Mouse (Mus musculus) lung, embryonic 15.5 days (tissue): ENCODE results near the gene Rad51d. TPM values are rescaled to one million over a fixed set of nuclear protein-coding genes. Genes with fewer than 3 reads are reported as not detected.

Experiments
- ATAC-seq: fragments of 200-750 bp; cut with Nextera tagmentation; 2 replicates; pipeline ENCODE4 v1.8.0; 2017; ENCODE audit warnings: moderate number of reproducible peaks, borderline replicate concordance; ENCODE audit not compliant: low FRiP score, low TSS enrichment; ENCODE audit errors: extremely low read depth
- H3K27ac ChIP-seq: fragments of 300-500 bp; sonication (generic); 2 replicates; pipeline ENCODE4 v1.5.1; 2015; ENCODE audit warnings: moderate library complexity, mild to moderate bottlenecking, inconsistent platforms
- H3K27me3 ChIP-seq: fragments of 300-500 bp; sonication (generic); 2 replicates; pipeline ENCODE4 v1.6.1; 2015; ENCODE audit warnings: inconsistent platforms
- H3K36me3 ChIP-seq: fragments of 300-500 bp; sonication (generic); 2 replicates; pipeline ENCODE4 v1.6.1; 2015; ENCODE audit warnings: inconsistent platforms
- H3K4me1 ChIP-seq: fragments of 300-500 bp; sonication (generic); 2 replicates; pipeline ENCODE4 v1.6.1; 2015; ENCODE audit warnings: inconsistent platforms
- H3K4me2 ChIP-seq: fragments of 300-500 bp; sonication (generic); 2 replicates; pipeline ENCODE4 v1.6.1; 2015; ENCODE audit warnings: inconsistent platforms, mild to moderate bottlenecking, moderate library complexity
- H3K4me3 ChIP-seq: fragments of 300-500 bp; sonication (generic); 2 replicates; pipeline ENCODE4 v1.5.1; 2015; ENCODE audit warnings: mild to moderate bottlenecking, inconsistent platforms
- H3K9ac ChIP-seq: fragments of 300-500 bp; sonication (generic); 2 replicates; pipeline ENCODE4 v1.6.1; 2015; ENCODE audit warnings: inconsistent platforms
- H3K9me3 ChIP-seq: fragments of 300-500 bp; sonication (generic); 2 replicates; pipeline ENCODE4 v1.6.1; 2016; ENCODE audit warnings: inconsistent platforms
- WGBS: fragments of 180-500 bp; shearing (Covaris S2); methylation state at CpG from one replicate; pipeline ENCODE4 v1.1.7; 2015; 5-methylcytosine and 5-hydroxymethylcytosine counted together
- polyA plus RNA-seq: library from polyadenylated mRNA; unstranded; fragments of >200 nt; fragmentation: Nextera tagmentation; extraction: Ambion mirVana; gene quantifications from 2 replicates; pipeline ENCODE4 v1.2.1, GENCODE M21; 2015

Rad51d gene
- polyA plus RNA-seq, 1 experiment from 2014 or later: 13.2 TPM

DNA sequence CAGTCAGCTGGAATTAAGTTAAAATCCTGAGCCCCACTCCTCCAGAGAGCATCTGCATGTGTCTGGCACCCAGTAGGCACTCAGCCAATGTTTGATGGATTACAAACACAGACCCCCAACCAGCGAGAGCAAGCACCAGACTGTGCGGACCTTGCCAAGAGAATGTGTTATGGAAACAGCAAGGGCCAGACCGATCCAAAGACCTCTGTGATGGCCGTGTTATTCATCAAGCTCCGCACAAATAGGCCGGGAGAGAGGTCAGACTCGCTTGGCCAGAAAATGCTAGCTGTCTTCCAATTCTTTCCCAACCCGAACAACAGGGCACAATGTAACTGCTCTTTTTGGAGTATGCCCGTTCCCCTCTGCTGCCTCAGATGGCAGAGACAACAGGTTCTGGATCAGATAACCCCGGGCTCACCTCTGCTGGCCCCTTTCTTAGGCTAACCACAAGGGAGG lies 1.9 kb downstream of the Rad51d start:
- no peak for ATAC-seq
- WGBS: 26% methylated on average over 10 of the region's 10 CpGs
- no peaks in the 10 kb centered on the region for H3K9me3 ChIP-seq

DNA sequence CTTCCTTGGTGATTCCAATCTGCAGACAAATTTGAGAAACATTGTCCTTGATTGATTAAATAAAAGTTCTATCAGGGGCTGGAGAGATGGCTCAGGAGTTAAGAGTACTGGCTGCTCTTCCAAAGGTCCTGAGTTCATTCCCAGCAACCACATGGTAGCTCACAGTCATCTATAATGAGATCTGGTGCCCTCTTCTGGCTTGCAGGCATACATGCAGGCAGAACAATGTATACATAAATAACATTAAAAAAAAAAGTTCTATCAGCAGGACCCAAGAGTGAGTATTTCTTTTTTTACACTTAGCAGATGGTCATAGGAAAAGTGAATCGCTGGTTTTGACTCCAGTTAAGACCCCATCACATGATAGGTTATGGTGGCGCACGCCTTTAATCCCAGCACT lies 3.9 kb downstream of the Rad51d start:
- Histone ChIP-seq H3K27ac (no peak overlapping the region), H3K4me3 (no peak overlapping the region), H3K4me2 (no peak overlapping the region), H3K9me3 (no peaks in the 10 kb centered on the region), H3K27me3 (no peaks in the 10 kb centered on the region), H3K4me1 (peaks cover 19% of the 10 kb centered on the region), H3K36me3 (no peaks in the 10 kb centered on the region; the same call in 1 of the 2 replicates), H3K9ac (no peak overlapping the region)
- ATAC-seq: no peak
- WGBS: 89% methylated on average over 3 of the region's 3 CpGs

More for the DNA sequence above, 1.9 kb downstream of the Rad51d start:
- Histone ChIP-seq H3K4me2 (peak overlapping the region; percentile 86), H3K4me1 (peaks cover 19% of the 10 kb centered on the region), H3K36me3 (no peaks in the 10 kb centered on the region), H3K27me3 (no peaks in the 10 kb centered on the region), H3K9ac (peak overlapping the region; percentile 1; the same call in 1 of the 2 replicates), H3K27ac (no peak overlapping the region), H3K4me3 (no peak overlapping the region)

DNA sequence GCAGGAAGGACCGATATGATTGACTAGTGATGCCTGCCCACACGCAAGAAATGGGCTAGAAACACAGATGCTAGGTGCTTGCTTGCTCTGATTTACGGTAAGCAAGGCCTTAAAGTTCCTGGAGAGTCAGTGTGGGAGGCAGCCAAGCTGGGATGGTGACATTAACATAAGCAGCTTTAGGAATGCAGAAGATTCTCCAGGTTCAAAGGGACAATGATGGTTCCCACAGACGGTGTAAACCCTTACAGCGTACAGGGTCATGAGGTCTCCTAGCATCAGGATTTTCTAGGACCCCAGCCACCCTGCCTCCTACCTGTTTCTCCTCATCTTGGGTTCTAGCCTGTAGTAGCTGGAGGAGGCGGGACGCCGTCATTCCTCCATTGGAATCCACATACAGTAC lies 7.2 kb downstream of the Rad51d start:
- ATAC-seq: no peak

DNA sequence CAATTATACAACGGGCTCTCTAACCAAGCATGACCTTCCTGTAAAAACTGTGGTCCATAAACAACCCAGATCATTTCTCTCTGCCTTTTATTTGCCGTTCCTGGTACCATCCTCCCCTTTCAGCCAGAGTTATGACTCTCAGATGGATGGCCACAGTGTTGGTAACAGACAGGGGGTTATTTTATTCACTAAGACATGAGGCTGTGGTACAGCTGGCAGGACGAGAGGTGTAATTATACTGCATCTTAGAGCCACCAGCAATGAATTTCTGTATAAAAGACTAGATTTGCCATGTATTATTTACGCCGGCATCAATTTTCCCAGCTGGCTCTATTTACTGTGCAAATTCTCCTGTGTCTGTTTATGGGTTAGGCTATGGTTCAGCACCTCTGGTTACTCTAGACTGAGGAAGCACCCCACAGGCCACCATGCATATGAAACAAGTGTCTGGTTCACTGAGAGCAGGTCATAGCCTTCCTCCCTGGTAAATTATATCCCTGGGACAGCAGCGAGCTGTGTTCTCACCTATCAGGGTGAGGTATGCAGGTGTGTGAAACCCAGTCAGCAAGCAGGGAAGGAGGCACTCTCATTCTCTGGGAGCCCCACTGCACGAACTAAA lies 12.6 kb downstream of the Rad51d start:
- Histone ChIP-seq H3K4me3 (no peak overlapping the region), H3K27me3 (no peaks in the 10 kb centered on the region), H3K36me3 (no peaks in the 10 kb centered on the region; the same call in 1 of the 2 replicates), H3K9me3 (no peaks in the 10 kb centered on the region), H3K4me1 (no peaks in the 10 kb centered on the region), H3K9ac (no peak overlapping the region), H3K4me2 (no peak overlapping the region), H3K27ac (no peak overlapping the region)
- 83% methylated on average over 7 of the region's 7 CpGs for WGBS
- ATAC-seq: no peak

More for the DNA sequence above, 7.2 kb downstream of the Rad51d start:
- Histone ChIP-seq H3K9me3 (no peaks in the 10 kb centered on the region), H3K4me3 (no peak overlapping the region), H3K4me1 (peaks cover 2% of the 10 kb centered on the region), H3K27ac (no peak overlapping the region), H3K4me2 (no peak overlapping the region), H3K36me3 (no peaks in the 10 kb centered on the region; the same call in 1 of the 2 replicates), H3K27me3 (no peaks in the 10 kb centered on the region), H3K9ac (no peak overlapping the region)
- WGBS: 75% methylated on average over 8 of the region's 8 CpGs

DNA sequence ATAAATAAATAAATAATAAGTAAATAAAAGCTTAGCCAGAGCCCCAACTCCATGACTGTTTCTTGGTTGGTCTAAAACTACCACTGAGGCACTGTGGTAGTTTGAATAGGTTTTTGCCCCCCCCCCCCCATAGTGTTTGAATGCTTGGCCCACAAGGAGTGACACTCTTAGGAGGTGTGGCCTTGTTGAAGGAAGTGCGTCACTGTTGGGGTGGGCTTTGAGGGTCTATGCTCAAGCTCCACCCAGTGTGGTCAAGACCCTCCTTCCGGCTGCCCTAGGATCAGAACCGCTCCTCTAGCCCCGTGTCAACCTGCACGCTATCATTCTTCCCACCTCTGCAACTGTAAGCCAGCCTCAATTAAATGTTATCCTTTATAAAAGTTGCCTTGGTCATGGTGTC lies 14.8 kb downstream of the Rad51d start:
- no peak overlapping the region for H3K27ac ChIP-seq
- no peak overlapping the region for H3K4me2 ChIP-seq
- H3K27me3 ChIP-seq: no peaks in the 10 kb centered on the region
- no peak overlapping the region for H3K4me3 ChIP-seq
- 89% methylated on average over 5 of the region's 5 CpGs for WGBS
- H3K4me1 ChIP-seq: no peaks in the 10 kb centered on the region
- no peak for ATAC-seq
- H3K36me3 ChIP-seq: no peaks in the 10 kb centered on the region; the same call in 1 of the 2 replicates
- H3K9ac ChIP-seq: no peak overlapping the region
- H3K9me3 ChIP-seq: no peaks in the 10 kb centered on the region

DNA sequence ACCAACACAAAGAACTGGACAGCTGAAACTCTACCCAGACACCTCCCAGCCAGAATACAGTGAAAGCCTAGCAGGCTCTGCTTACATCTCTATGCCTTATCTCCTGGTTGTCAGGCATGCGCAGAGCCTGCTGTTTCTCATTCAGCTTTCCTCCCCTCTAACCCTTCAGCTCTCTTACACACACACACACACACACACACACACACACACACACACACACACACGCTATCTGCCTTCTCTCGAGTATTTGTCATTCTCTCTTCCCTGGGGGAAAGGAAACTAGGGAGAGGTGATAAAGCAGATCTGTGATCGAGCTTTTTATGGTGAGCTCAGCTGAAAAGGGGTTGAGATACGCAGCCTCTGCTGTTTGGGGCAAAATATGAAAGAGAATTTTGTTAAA lies 15.5 kb downstream of the Rad51d start:
- Histone ChIP-seq H3K4me3 (no peak overlapping the region), H3K36me3 (no peaks in the 10 kb centered on the region; the same call in 1 of the 2 replicates), H3K4me1 (peaks cover 2% of the 10 kb centered on the region; the same call in 1 of the 2 replicates), H3K27ac (no peak overlapping the region), H3K27me3 (no peaks in the 10 kb centered on the region), H3K9ac (no peak overlapping the region), H3K9me3 (no peaks in the 10 kb centered on the region), H3K4me2 (no peak overlapping the region)
- ATAC-seq: no peak
- 39% methylated on average over 5 of the region's 5 CpGs for WGBS

DNA sequence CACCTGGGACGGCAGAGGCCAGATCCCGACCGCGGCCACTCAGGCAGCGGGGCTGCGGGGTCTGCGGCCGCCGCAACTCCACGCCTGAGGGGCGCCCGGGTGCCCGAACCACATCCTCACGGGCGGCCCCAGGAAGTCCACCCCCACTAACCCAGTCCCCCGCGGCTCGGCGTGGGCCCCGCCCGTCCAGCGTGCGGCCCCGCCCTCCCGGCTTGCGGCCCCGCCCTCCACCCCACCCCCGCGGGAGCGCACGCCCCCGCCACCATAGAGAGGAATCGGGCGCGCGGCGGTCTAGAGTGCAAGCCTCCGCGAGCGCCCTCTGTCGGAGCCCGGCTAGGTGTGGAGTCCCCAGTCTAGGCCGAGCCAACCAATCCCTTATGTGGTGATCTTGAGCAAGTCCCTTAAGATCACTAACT lies 19.4 kb downstream of the Rad51d start, which contains the start of gene Rffl:
Gene Rffl (minus strand): TSS at position 180 of the 416 bp plus-strand sequence.
- ATAC-seq: peak; percentile 97
- Histone ChIP-seq H3K36me3 (no peaks in the 10 kb centered on the region), H3K4me2 (peak within 1 kb of the TSS; percentile 81), H3K27ac (peak within 1 kb of the TSS; percentile 79), H3K9ac (peak within 1 kb of the TSS; percentile 72), H3K9me3 (no peaks in the 10 kb centered on the region), H3K4me1 (peaks cover 4% of the 10 kb centered on the region; the same call in 1 of the 2 replicates), H3K27me3 (no peaks in the 10 kb centered on the region), H3K4me3 (peak within 1 kb of the TSS; percentile 93)
- WGBS: under 1% methylated on average over 28 of the region's 43 CpGs

DNA sequence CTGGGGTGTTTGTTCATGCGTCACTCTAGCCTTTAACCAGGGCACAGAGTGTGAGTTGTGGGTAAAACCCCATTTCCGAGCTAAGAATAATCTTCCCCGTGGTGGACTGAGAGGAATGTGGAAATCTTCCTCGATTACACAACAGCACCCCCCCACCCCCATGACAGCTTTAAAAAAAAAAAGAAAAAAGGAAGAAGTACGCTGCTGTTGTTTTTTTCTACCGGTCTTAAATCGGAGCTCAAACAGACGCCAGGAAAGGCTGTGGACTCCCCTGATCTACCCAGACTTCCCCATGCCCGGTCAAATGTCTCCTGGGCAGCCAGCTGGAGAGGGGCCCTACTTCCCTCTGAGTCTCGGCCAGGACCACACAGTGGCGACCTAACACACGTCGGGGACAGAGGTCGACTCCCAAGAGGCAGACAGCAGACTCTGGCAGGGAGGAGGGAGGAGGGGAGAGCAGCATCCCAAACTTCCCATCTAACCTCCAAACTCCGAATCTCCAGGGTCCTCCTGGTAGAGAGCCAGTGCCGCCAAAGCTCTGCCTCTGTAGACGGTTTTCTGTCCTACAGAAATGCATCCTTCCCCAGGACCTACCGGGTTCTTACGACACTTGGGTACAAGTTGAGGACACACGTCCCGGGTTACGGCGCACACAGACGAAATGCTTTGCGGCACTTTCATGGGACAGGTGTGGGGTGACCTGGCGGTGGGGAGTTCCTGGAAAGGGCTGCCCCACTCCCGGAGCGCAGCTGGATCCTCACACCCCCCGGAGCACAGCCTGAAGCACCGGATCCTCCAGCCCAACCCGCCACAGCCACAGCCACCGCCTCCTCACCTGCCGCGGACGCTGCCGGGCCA lies 20.0 kb downstream of the Rad51d start:
- Histone ChIP-seq H3K27me3 (no peaks in the 10 kb centered on the region), H3K9ac (peak overlapping the region; percentile 72), H3K4me2 (peak overlapping the region; percentile 81), H3K4me1 (peaks cover 4% of the 10 kb centered on the region; the same call in 1 of the 2 replicates), H3K9me3 (no peaks in the 10 kb centered on the region), H3K4me3 (peak overlapping the region; percentile 93), H3K27ac (peak overlapping the region; percentile 79), H3K36me3 (no peaks in the 10 kb centered on the region)
- ATAC-seq: peak; percentile 72
- under 1% methylated on average over 36 of the region's 36 CpGs for WGBS

DNA sequence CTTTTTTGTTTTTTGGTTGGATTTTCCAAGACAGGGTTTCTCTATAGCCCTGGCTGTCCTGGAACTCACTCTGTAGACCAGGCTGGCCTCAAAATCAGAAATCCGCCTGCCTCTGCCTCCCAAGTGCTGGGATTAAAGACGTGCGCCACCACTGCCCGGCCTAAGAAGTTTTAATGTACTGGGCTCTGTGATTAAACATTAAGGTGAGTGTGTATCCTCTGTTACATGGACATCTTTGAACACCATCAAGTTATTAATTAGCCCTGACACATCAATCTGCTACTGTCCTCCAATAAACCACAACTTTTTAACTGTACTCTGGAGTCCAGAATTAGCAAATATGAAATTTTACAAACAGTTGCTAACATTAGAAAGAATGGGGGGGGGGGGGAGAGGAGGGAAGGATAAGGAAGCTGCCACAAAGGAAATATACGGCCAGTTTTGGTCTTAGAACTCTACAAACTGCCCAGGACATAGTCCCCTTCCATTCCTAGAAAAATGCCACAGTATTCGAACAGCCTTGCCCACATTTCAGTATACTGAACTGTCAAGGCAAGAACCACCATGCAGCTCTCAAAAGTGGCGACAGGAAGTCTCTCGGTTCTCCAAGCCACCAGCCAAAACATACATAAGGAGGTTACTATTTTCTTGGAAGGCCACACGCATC lies 20.8 kb downstream of the Rad51d start:
- no peaks in the 10 kb centered on the region for H3K9me3 ChIP-seq
- peak overlapping the region; percentile 93 for H3K4me3 ChIP-seq
- no peaks in the 10 kb centered on the region for H3K36me3 ChIP-seq
- WGBS: 56% methylated on average over 9 of the region's 9 CpGs
- no peak for ATAC-seq
- no peaks in the 10 kb centered on the region for H3K27me3 ChIP-seq
- H3K9ac ChIP-seq: peak overlapping the region; percentile 72; the same call in 1 of the 2 replicates
- peak overlapping the region; percentile 81 for H3K4me2 ChIP-seq
- H3K4me1 ChIP-seq: peaks cover 4% of the 10 kb centered on the region; the same call in 1 of the 2 replicates
- peak overlapping the region; percentile 48; the same call in 1 of the 2 replicates for H3K27ac ChIP-seq

DNA sequence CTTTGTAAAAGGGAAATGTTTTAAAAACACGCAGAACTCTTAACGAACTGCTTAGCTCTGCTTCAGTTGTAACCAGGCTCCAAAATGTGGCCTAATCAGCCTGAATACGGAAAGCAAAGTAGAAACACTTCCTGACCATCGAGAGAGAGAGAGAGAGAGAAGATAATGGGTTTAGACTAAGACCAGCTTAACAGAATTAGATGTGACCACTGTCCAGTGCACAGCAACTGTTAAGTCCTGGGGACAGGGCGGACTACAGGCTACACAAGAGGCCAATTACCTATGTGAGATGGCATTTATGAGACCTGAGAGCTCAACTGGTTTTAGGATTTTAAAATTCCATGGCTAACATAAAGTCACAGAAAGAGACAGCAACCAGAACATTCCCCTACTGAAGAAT lies 22.5 kb downstream of the Rad51d start:
- no peak for ATAC-seq
- WGBS: 84% methylated on average over 5 of the region's 5 CpGs
- H3K4me1 ChIP-seq: peaks cover 4% of the 10 kb centered on the region; the same call in 1 of the 2 replicates
- no peak overlapping the region for H3K27ac ChIP-seq
- no peaks in the 10 kb centered on the region for H3K27me3 ChIP-seq
- H3K36me3 ChIP-seq: no peaks in the 10 kb centered on the region
- no peak overlapping the region for H3K4me3 ChIP-seq
- H3K4me2 ChIP-seq: no peak overlapping the region
- H3K9me3 ChIP-seq: no peaks in the 10 kb centered on the region
- no peak overlapping the region for H3K9ac ChIP-seq

DNA sequence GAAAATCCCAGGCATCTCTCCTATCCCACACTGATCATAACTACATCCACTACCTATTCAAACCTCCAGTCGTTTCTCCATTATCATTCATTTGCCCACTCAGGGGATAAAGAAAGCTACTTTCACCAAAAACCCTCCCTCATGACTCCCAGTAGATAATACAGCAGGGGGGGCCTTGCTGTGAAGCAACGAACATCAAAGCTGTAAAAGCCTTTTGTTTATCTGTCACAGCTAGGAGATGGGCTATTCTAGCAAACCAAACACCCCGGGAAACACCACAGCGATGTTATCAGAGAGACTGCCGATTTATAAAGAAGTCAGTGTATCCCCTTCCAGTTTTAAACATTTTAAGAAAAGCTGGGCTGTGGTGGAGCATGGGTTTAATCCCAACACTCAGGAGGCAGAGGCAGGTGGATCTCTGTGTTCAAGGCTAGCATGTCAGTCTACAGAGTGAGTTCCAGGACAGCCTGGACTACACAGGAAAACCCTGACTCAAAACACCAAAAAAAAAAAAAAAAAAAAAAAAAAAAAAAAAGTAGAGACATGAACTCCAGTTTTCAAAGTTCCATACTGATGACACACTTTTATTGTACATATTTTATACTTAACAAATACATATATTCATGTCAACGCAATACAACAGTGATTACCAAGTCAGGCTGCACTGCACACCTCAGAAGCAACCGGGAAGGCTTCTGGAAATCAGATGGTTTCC lies 23.4 kb downstream of the Rad51d start:
- no peak overlapping the region for H3K4me3 ChIP-seq
- no peak overlapping the region for H3K9ac ChIP-seq
- no peaks in the 10 kb centered on the region for H3K9me3 ChIP-seq
- H3K36me3 ChIP-seq: no peaks in the 10 kb centered on the region
- 32% methylated on average over 7 of the region's 7 CpGs for WGBS
- no peaks in the 10 kb centered on the region for H3K27me3 ChIP-seq
- no peak overlapping the region for H3K27ac ChIP-seq
- no peak overlapping the region for H3K4me2 ChIP-seq
- ATAC-seq: no peak
- peaks cover 4% of the 10 kb centered on the region; the same call in 1 of the 2 replicates for H3K4me1 ChIP-seq
